Mouse (Mus musculus) forebrain, embryonic 13.5 days (tissue): ENCODE data around the gene Prkch. TPM values are rescaled to one million over a fixed set of nuclear protein-coding genes. Genes with fewer than 3 reads are reported as not detected.

Experiments used
- ATAC-seq: fragments of 200-750 bp; cut with Nextera tagmentation; 2 replicates; pipeline ENCODE4 v1.8.0; 2017
- H3K27ac ChIP-seq: fragments of 300-500 bp; sonication (generic); 2 replicates; pipeline ENCODE4 v1.5.1; 2015; ENCODE audit warnings: inconsistent platforms, mild to moderate bottlenecking, moderate library complexity
- H3K27me3 ChIP-seq: fragments of 300-500 bp; sonication (generic); 2 replicates; pipeline ENCODE4 v1.6.1; 2015; ENCODE audit warnings: mild to moderate bottlenecking, inconsistent platforms
- H3K36me3 ChIP-seq: fragments of 300-500 bp; sonication (generic); 2 replicates; pipeline ENCODE4 v1.6.1; 2015; ENCODE audit warnings: mild to moderate bottlenecking, inconsistent platforms; ENCODE audit not compliant: poor library complexity, severe bottlenecking
- H3K4me1 ChIP-seq: fragments of 300-500 bp; sonication (generic); 2 replicates; pipeline ENCODE4 v1.6.1; 2015; ENCODE audit warnings: inconsistent platforms
- H3K4me2 ChIP-seq: fragments of 300-500 bp; sonication (generic); 2 replicates; pipeline ENCODE4 v1.6.1; 2015; ENCODE audit warnings: inconsistent platforms, mild to moderate bottlenecking, moderate library complexity
- H3K4me3 ChIP-seq: fragments of 300-500 bp; sonication (generic); 2 replicates; pipeline ENCODE4 v1.5.1; 2015; ENCODE audit warnings: mild to moderate bottlenecking, inconsistent platforms
- H3K9ac ChIP-seq: fragments of 300-500 bp; sonication (generic); 2 replicates; pipeline ENCODE4 v1.6.1; 2015; ENCODE audit warnings: mild to moderate bottlenecking, inconsistent platforms
- H3K9me3 ChIP-seq: fragments of 300-500 bp; sonication (generic); replicated peaks from 2 replicates; pipeline ENCODE4 v1.6.1; 2016; ENCODE audit warnings: inconsistent platforms
- WGBS: fragments of 180-500 bp; shearing (Covaris S2); methylation state at CpG from one replicate; pipeline ENCODE4 v1.1.7; 2015; 5-methylcytosine and 5-hydroxymethylcytosine counted together
- polyA plus RNA-seq: library from polyadenylated mRNA; unstranded; fragments of >200 nt; fragmentation: Nextera tagmentation; extraction: Ambion mirVana; gene quantifications from 2 replicates; pipeline ENCODE4 v1.2.1, GENCODE M21; 2015

The Prkch gene
- polyA plus RNA-seq, 1 experiment from 2014 or later: 3.1 TPM

DNA sequence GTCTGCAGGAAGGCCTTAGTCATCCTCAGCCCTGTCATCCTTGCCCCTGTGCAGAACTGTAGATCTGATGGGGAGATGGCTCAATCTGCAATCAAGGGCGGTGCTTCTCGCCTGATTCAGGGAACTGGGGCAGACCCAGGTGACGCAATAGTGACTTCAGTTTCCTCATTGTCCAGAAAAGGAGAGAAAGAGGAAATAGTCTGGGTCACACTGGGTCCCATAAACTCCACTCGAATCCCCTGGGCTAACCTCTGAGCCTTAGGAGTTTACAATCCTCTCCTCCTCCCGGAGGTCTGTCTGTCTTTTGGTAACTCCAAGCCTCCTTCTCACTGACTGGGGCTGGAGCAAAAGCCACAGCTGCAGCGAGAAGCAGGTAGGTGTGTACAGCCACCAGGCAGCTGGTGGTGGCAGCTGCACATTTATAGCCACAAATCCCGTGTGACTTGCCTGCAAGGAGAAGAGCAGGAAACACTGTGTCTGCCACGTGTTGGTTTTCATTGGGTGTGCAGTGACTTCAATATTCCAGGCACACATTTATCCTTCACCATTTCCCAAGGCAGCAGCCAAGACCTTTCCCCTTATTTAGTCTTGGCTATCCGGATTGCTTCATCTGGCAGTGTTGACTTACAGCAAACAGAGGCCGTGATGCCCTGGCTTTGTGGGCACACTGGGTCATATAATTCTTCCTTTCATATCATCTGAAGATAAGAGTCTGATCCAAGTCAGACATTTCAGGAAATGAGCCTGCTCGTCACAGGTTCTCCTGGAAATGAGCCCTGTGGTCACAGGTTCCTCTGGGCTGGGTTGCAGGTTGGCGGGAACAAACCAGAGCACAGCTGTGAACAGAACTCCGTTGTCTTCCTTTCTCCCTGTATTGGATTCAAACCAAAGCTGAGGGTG lies 195.0 kb downstream of the Prkch start:
- no peaks in the 10 kb centered on the region for H3K4me1 ChIP-seq
- no peak overlapping the region for H3K4me2 ChIP-seq
- no peak overlapping the region for H3K27ac ChIP-seq
- no peak overlapping the region for H3K4me3 ChIP-seq
- ATAC-seq: no peak
- H3K36me3 ChIP-seq: no peaks in the 10 kb centered on the region
- H3K9ac ChIP-seq: no peak overlapping the region
- 83% methylated on average over 13 of the region's 13 CpGs for WGBS
- no peaks in the 10 kb centered on the region for H3K9me3 ChIP-seq
- H3K27me3 ChIP-seq: no peaks in the 10 kb centered on the region

DNA sequence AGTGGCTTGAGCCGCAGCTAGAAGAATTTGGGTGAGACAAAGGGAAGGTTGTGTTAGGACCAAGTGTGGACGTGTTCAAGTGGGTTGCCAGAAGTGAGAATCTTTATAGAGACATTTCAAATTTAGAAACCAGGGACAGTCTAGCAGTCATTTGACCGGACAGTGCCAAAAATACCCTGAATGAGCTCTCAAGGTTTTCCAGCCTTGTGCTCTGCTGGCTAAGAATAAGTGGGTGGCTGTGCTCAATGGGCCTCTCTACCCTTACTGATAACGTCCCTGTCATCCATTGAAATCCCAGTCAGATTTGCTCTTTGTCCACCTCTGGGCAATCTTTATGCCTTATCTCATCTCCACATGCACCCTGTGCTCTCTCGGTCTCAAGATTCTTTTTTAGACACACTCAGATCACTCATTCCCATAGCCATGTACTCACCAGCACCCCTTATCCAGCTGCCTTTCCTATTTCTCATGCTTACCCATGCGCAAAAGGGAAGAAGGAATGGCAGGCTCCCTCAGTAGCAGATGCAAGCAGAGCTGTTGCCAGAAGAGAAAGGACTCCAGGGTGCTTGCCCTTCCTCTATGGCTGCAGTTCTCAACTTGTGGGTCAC lies 196.9 kb downstream of the Prkch start:
- no peaks in the 10 kb centered on the region for H3K4me1 ChIP-seq
- no peak overlapping the region for H3K4me3 ChIP-seq
- H3K36me3 ChIP-seq: no peaks in the 10 kb centered on the region
- no peaks in the 10 kb centered on the region for H3K9me3 ChIP-seq
- H3K27ac ChIP-seq: no peak overlapping the region
- no peak overlapping the region for H3K9ac ChIP-seq
- H3K27me3 ChIP-seq: no peaks in the 10 kb centered on the region
- WGBS: 88% methylated on average over 6 of the region's 6 CpGs
- ATAC-seq: no peak
- no peak overlapping the region for H3K4me2 ChIP-seq

DNA sequence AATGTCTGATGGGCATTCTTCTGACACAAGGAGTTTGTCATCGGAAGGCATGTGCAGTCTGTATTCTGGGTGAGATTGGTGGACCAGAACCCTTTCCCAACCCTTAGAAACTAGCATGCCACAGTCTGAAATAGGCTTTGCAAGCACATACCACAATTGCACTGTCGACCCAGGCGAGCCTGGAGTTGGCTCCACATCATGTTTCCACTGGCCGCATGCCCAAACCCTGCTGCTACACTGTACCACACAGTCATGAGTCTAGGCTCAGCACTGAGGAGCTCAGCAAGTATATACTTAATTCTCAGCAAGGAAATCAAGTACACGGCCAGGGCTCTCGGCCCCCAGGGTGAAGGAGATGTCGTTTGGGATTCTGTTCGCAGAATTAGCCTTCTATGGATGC lies 202.3 kb downstream of the Prkch start:
- H3K9ac ChIP-seq: no peak overlapping the region
- WGBS: 72% methylated on average over 8 of the region's 8 CpGs
- no peaks in the 10 kb centered on the region for H3K36me3 ChIP-seq
- ATAC-seq: peak; percentile 81
- no peak overlapping the region for H3K27ac ChIP-seq
- H3K4me3 ChIP-seq: no peak overlapping the region
- H3K27me3 ChIP-seq: no peaks in the 10 kb centered on the region
- H3K4me2 ChIP-seq: no peak overlapping the region
- no peaks in the 10 kb centered on the region for H3K9me3 ChIP-seq
- H3K4me1 ChIP-seq: peaks cover 5% of the 10 kb centered on the region; the same call in 1 of the 2 replicates

DNA sequence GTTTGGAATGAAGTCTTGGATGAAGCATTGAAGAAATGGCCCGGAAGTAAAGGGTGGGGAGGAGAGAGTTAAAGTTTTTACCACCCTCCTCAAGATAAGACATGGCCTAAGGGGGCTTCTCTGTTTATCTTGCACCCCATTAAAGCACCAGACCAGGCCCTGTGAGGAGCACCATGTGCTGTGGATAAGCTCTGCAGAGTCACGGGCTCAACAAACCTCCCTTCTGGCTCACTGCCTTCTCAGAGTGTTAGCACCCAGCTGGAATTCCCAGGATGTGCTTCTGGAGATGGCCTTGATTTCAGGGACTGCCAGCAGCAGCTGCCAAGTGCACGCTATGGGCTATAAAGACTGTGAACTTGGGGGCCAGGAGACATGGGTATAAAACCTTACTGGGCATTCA lies 204.3 kb downstream of the Prkch start:
- no peak overlapping the region for H3K27ac ChIP-seq
- H3K4me2 ChIP-seq: no peak overlapping the region
- H3K27me3 ChIP-seq: no peaks in the 10 kb centered on the region
- no peaks in the 10 kb centered on the region for H3K36me3 ChIP-seq
- no peak for ATAC-seq
- H3K4me1 ChIP-seq: peaks cover 12% of the 10 kb centered on the region
- WGBS: 73% methylated on average over 3 of the region's 3 CpGs
- H3K4me3 ChIP-seq: no peak overlapping the region
- H3K9ac ChIP-seq: no peak overlapping the region
- H3K9me3 ChIP-seq: no peaks in the 10 kb centered on the region

DNA sequence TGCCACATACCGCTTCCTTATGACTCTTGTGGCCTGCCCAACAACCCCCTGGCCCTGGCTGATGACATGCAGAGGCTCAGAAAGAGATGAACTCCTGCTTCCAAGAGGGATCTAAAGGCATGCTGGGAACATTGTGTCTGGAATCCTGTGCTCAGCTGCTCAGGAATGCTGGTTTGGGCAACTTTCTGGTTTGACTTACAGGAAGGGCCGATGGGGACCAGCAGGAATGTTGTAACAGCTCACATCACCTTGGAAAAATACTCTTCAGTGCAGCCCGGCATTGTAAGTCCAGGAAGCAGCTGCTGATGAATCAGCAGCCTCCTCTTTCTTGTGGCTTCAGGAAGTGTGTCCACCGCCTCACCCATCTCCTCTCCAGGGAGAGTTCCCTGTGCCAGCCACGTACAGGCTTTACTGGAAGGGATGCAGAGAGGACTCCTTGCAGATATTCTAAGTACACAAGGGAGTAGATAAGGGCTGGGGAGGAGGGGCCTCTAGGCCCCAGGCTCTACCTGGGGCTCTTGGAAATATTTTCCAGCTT lies 206.0 kb downstream of the Prkch start:
- Histone ChIP-seq H3K36me3 (no peaks in the 10 kb centered on the region), H3K4me2 (no peak overlapping the region), H3K4me1 (peaks cover 22% of the 10 kb centered on the region), H3K27me3 (no peaks in the 10 kb centered on the region), H3K27ac (no peak overlapping the region), H3K9me3 (no peaks in the 10 kb centered on the region), H3K9ac (no peak overlapping the region), H3K4me3 (no peak overlapping the region)
- WGBS: 81% methylated on average over 5 of the region's 5 CpGs
- ATAC-seq: no peak

DNA sequence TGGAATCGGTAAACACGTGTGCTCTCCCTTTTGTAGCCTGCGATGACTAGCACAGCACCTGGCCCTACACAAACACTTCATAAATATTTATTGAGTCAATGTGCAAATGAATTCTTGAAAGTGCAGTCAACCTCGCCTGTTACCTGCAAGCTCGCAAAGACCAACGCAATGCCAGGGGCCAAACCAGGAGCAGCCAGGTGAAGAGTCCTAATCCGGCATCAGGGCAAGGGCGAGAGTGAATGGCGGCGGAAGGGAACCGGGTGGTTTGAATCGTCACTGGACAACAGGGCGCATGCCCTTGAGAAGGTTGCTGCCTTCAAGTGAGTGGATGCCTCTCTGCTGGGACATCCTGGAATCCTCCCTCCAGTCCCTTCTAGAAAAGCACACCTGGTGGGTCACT lies 208.6 kb downstream of the Prkch start:
- 45% methylated on average over 13 of the region's 13 CpGs for WGBS
- no peak overlapping the region for H3K9ac ChIP-seq
- no peak overlapping the region for H3K4me2 ChIP-seq
- H3K9me3 ChIP-seq: no peaks in the 10 kb centered on the region
- no peaks in the 10 kb centered on the region for H3K27me3 ChIP-seq
- H3K4me3 ChIP-seq: no peak overlapping the region
- H3K36me3 ChIP-seq: no peaks in the 10 kb centered on the region
- ATAC-seq: no peak
- H3K27ac ChIP-seq: no peak overlapping the region
- peaks cover 17% of the 10 kb centered on the region for H3K4me1 ChIP-seq

DNA sequence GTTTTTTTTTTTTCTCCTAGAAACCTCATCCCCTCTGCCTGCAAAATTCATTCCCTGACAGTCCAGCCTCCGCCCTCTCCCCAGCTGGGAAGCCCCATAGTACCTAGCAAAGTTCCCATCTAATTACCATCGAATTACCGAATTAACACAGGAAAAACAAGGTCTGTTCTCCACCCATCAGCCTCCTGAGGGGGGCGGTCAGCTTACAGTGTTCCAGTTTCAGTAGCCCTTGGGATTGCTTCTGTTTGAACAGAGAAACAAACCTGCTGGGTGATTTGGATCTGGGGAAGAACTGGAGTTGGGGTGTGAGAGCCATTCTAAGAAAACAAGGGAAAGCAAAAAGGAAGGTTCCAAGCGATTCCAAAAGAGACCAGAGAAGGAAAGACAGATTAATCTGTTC lies 209.1 kb downstream of the Prkch start:
- H3K4me2 ChIP-seq: peak overlapping the region; percentile 41
- no peak overlapping the region for H3K4me3 ChIP-seq
- H3K4me1 ChIP-seq: peaks cover 17% of the 10 kb centered on the region
- WGBS: 9% methylated on average over 5 of the region's 5 CpGs
- H3K9me3 ChIP-seq: no peaks in the 10 kb centered on the region
- no peaks in the 10 kb centered on the region for H3K36me3 ChIP-seq
- no peak overlapping the region for H3K27ac ChIP-seq
- no peak for ATAC-seq
- H3K27me3 ChIP-seq: no peaks in the 10 kb centered on the region
- no peak overlapping the region; the same call in 1 of the 2 replicates for H3K9ac ChIP-seq

DNA sequence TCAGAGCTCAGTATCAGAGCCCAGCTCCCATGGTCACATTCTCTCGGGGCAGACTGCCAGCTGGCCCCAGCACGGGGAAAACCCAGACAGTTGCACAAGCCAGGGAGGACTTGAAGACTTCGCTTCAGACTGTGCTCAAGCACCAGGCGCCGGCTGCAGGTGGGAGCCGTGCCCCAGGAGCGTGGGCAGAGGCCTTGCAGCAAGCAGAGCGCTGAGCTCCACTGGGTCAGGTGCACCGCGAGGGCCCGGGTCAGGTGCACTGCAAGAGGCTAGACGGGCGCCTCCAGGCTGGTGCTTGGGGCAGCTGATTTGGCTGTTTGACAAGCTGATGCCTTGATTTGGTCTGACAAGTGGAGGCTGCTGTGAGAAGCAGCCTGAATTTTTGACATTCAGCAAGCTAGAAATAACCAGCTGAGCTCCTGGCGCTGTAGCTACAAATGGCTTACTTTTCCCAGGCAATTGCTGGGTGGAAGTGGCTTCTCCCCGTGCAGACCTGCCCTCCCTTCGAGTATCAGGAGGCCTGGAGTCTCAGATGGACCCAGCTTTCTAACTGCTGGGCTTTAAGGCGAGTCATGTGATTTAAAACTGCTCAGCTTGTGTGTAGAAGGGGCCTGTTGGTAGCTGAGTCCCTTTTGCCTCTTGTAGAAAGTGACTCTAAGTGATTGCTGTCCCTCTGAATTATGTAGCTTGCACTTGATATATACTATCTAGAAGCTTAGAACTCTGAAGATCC lies 209.7 kb downstream of the Prkch start:
- WGBS: 25% methylated on average over 17 of the region's 17 CpGs
- no peak overlapping the region for H3K4me3 ChIP-seq
- H3K9me3 ChIP-seq: no peaks in the 10 kb centered on the region
- no peaks in the 10 kb centered on the region for H3K27me3 ChIP-seq
- H3K36me3 ChIP-seq: no peaks in the 10 kb centered on the region
- ATAC-seq: peak; percentile 66; the same call in 1 of the 2 replicates
- H3K4me1 ChIP-seq: peaks cover 17% of the 10 kb centered on the region
- peak overlapping the region; percentile 41 for H3K4me2 ChIP-seq
- no peak overlapping the region; the same call in 1 of the 2 replicates for H3K9ac ChIP-seq
- no peak overlapping the region for H3K27ac ChIP-seq

DNA sequence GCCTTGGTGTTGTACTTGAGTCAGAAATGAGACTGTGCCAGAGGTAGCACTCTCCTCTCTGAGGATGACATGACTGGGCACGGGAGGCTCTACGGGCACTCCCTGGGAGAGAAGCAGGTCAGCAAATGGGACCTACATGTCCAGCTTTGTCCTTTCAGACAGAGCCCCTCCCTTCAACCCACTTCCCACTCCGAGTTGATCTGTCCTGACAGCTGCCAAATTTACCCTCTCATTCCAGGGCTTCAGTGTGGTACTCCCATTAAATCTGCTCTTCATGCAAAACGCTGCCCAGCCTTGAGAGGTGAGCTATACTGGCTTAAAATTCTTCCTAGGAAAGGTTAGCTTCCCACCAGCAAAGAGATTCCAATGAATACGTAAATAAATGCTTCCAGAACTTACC lies 215.1 kb downstream of the Prkch start:
- Histone ChIP-seq H3K36me3 (no peaks in the 10 kb centered on the region), H3K9me3 (no peaks in the 10 kb centered on the region), H3K4me1 (peaks cover 2% of the 10 kb centered on the region; the same call in 1 of the 2 replicates), H3K27ac (no peak overlapping the region), H3K4me3 (no peak overlapping the region), H3K4me2 (no peak overlapping the region), H3K9ac (no peak overlapping the region), H3K27me3 (no peaks in the 10 kb centered on the region)
- no peak for ATAC-seq
- WGBS: 78% methylated on average over 5 of the region's 5 CpGs

DNA sequence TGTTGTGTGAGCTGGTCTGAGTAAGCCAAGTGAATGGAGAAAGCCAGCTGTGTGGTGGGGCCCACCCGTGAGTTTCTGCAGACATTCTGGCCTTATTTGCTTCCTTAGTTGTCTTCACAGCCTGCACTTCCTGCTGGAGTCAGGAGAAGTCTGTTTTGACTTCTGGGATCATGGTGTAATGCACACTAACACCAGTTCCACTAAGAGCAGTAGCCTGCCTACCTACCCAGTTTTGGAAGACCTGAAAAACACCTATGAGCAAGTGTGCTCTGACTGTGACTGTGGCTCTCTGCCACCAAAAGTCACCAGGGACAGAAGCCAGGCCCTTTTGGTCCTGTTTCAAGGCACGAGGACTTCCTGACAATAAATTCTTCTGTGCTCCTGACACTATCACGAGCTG lies 216.3 kb downstream of the Prkch start:
- no peak for ATAC-seq
- Histone ChIP-seq H3K9me3 (no peaks in the 10 kb centered on the region), H3K4me2 (no peak overlapping the region), H3K9ac (no peak overlapping the region), H3K4me3 (no peak overlapping the region), H3K27ac (no peak overlapping the region), H3K27me3 (no peaks in the 10 kb centered on the region), H3K4me1 (no peaks in the 10 kb centered on the region), H3K36me3 (no peaks in the 10 kb centered on the region)
- 77% methylated on average over 3 of the region's 3 CpGs for WGBS

DNA sequence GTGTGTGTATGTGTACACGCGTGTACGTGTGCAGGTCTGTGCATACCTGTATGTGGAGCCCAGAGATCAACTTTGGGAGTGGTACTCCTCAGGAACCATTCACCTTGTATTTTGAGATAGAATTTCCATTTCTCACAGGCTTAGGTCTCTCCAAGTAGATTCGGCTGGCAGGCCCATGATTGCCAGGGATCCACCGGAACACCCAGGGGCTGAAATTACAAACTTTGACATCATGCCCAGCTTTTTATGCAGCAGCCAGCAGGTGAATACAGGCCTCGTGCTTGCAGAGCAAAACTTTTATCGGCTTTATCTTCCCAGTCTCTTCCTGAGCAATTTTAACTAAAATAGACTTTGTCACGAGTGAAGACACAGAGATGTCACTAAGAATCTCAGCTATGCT lies 217.2 kb downstream of the Prkch start:
- H3K27ac ChIP-seq: no peak overlapping the region
- H3K36me3 ChIP-seq: no peaks in the 10 kb centered on the region
- no peaks in the 10 kb centered on the region for H3K27me3 ChIP-seq
- ATAC-seq: no peak
- no peak overlapping the region for H3K4me2 ChIP-seq
- no peaks in the 10 kb centered on the region for H3K9me3 ChIP-seq
- no peaks in the 10 kb centered on the region for H3K4me1 ChIP-seq
- WGBS: 88% methylated on average over 8 of the region's 8 CpGs
- no peak overlapping the region for H3K4me3 ChIP-seq
- no peak overlapping the region for H3K9ac ChIP-seq
